In the genomic region with DNA sequence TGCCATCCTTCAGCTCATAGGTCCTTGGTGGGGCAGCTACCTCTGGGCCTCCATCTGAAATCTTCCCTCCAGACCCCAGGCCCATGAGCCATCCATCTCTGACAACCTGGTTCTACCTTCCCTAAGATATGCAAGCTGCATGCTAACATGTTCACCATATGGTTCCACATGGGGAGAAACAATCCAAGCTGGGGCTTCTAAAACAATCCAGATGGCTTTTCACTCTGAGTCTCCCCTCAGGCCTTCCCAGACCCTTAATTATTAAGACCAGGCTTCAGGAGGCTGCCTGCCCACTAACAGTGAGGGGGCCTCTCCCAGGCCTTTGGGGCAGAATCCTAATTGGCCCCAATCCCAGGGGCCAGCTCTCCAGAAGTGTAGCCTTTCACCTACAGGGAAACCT, we compare ENCODE assay signal across 18 mouse cellular contexts.
DNase-seq lines count a peak whose midpoint lies in the region; ATAC-seq lines count a peak whose summit lies in the region.
"Had no signal": no experiment of that assay in that cellular context is flagged by ENCODE, and none has a peak within 500 bp of the region (broad histone marks: within the 10 kb centered on the region; RNA-seq: fewer than 3 reads in every experiment).

No protein-coding gene starts in this region.

- no peaks in the 10 kb centered on the region for H3K36me3 ChIP-seq in hindbrain, embryonic 10.5 days
- no peaks in the 10 kb centered on the region for H3K36me3 ChIP-seq in hindbrain, embryonic 16.5 days (ENCODE audit: control insufficient read depth, insufficient read depth, low read length)
- no peaks in the 10 kb centered on the region for H3K36me3 ChIP-seq in limb, embryonic 15.5 days
- H3K36me3 ChIP-seq: neural tube, embryonic 13.5 days had no signal

- H3K4me3 ChIP-seq in hindbrain, embryonic 10.5 days = no peak overlapping the region
- no peak overlapping the region for H3K4me3 ChIP-seq in hindbrain, embryonic 16.5 days (ENCODE audit: low read length)
- no peak overlapping the region for H3K4me3 ChIP-seq in limb, embryonic 15.5 days
- H3K4me3 ChIP-seq: neural tube, embryonic 13.5 days had no signal

- no peak overlapping the region for H3K27ac ChIP-seq in hindbrain, embryonic 10.5 days
- no peak overlapping the region for H3K27ac ChIP-seq in hindbrain, embryonic 16.5 days (ENCODE audit: low read depth, low read length)
- peak overlapping the region; percentile 44 for H3K27ac ChIP-seq in limb, embryonic 15.5 days
- H3K27ac ChIP-seq: kidney, postnatal 0 days; neural tube, embryonic 13.5 days had no signal

- H3K4me2 ChIP-seq in hindbrain, embryonic 16.5 days (ENCODE audit: low read length) = no peak overlapping the region
- no peak overlapping the region for H3K4me2 ChIP-seq in limb, embryonic 15.5 days
- H3K4me2 ChIP-seq: midbrain, embryonic 11.5 days; neural tube, embryonic 13.5 days had no signal

- peak; percentile 29 for DNase-seq in hindbrain, embryonic 10.5 days (ENCODE audit: low spot score)
- DNase-seq in embryo, embryonic 11 days = peak; percentile 68
- peak; percentile 90 for DNase-seq in forelimb bud, embryonic 11.5 days (ENCODE audit: low read depth, low spot score)
- no peak for DNase-seq in gastrocnemius, adult 8-10 months (ENCODE audit: low spot score in 2 of 2)
- no peak for DNase-seq in urinary bladder, postnatal 4 days (ENCODE audit: low spot score in 2 of 2)
- no peak for DNase-seq in testis, postnatal 14 days (ENCODE audit: low spot score)
- DNase-seq: adrenal gland, adult 8-10 months; cerebellum, adult 11 months; heart, postnatal 4 days; lung, adult 18-20 months; lung, postnatal 36 days; thymus, postnatal 4 days had no signal

- H3K9me3 ChIP-seq in hindbrain, embryonic 10.5 days = no peaks in the 10 kb centered on the region
- H3K9me3 ChIP-seq in hindbrain, embryonic 16.5 days (ENCODE audit: control insufficient read depth, low read length) = no peaks in the 10 kb centered on the region
- H3K9me3 ChIP-seq in limb, embryonic 15.5 days = no peaks in the 10 kb centered on the region
- H3K9me3 ChIP-seq: neural tube, embryonic 13.5 days had no signal

- H3K9ac ChIP-seq in hindbrain, embryonic 16.5 days (ENCODE audit: low read depth, low read length) = no peak overlapping the region
- H3K9ac ChIP-seq in limb, embryonic 15.5 days = no peak overlapping the region
- H3K9ac ChIP-seq: neural tube, embryonic 13.5 days had no signal

- H3K27me3 ChIP-seq in hindbrain, embryonic 10.5 days (ENCODE audit: insufficient read depth, poor library complexity, severe bottlenecking) = no peaks in the 10 kb centered on the region
- H3K27me3 ChIP-seq in hindbrain, embryonic 16.5 days (replicated peaks; ENCODE audit: control insufficient read depth, insufficient read depth, low read length) = no peaks in the 10 kb centered on the region
- no peaks in the 10 kb centered on the region for H3K27me3 ChIP-seq in limb, embryonic 15.5 days
- H3K27me3 ChIP-seq: neural tube, embryonic 13.5 days had no signal

- no peak for ATAC-seq in hindbrain, embryonic 16.5 days
- 0 out of 2 replicates have a peak, but pooled peaks have one; percentile 45 for ATAC-seq in limb, embryonic 15.5 days (ENCODE audit: insufficient number of reproducible peaks, low FRiP score, low TSS enrichment, low read depth)
- ATAC-seq: intestine, postnatal 0 days had no signal

- peaks cover 26% of the 10 kb centered on the region for H3K4me1 ChIP-seq in hindbrain, embryonic 10.5 days (replicated peaks)
- peaks cover 2% of the 10 kb centered on the region; the same call in 1 of the 2 replicates for H3K4me1 ChIP-seq in hindbrain, embryonic 16.5 days (ENCODE audit: control insufficient read depth, insufficient read depth, low read depth, low read length)
- H3K4me1 ChIP-seq in limb, embryonic 15.5 days = peaks cover 17% of the 10 kb centered on the region

Comparison
In these comparisons a context has a peak if more than half of its experiments do, and no peak if none do; other contexts are left out.
1. DNase-seq: peak in hindbrain, embryonic 10.5 days (single experiment), embryo, embryonic 11 days (single experiment) and forelimb bud, embryonic 11.5 days (single experiment); none in gastrocnemius, adult 8-10 months (0 of 2), urinary bladder, postnatal 4 days (0 of 2) and testis, postnatal 14 days (single experiment).